Mouse (Mus musculus): ENCODE results near the gene Tmem258.

DNA sequence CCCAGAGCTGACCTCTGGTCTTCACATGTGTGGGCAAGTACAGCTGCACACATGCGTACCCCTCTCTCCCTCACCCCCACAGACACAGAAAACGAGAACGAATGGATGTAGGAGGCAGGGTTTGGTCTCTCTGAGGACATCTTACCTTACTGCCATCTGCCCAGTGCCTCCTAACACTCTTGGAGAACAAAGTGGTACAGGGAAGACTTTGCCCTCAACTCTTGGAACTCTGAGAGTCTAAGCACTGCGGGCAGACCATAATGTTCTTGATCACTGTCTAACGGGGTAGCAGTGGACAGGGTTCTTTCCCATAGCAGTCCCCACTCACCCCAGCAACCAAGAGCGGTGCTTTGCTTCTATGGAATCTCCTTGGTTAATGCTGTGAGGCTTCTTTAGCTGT, 14.8 kb upstream of the Tmem258 start:
- TF ChIP-seq ZNF384 (IDR thresholded peaks at IDR 0.05; ENCODE audit: low read depth, low read length) (no peak), HCFC1 (IDR thresholded peaks at IDR 0.05; ENCODE audit: borderline replicate concordance, insufficient read depth, low read length) (no peak)

Data from ES-E14 (cell line).